Mouse (Mus musculus): ENCODE measurements around the gene Usp49. TPM values are rescaled to one million over a fixed set of nuclear protein-coding genes. Genes with fewer than 3 reads are reported as not detected.

Usp49 gene
- polyA plus RNA-seq, 1 experiment: 8.8 TPM

GRCm38 (mm10) chr17:47715037-47715436 is 84.5 kb downstream of the Usp49 start:
- no peak overlapping the region for H3K27ac ChIP-seq (ENCODE audit: insufficient read depth, low read length)
- no peak overlapping the region for H3K4me3 ChIP-seq (ENCODE audit: insufficient read depth, low read length)
- H3K4me1 ChIP-seq (ENCODE audit: control insufficient read depth, insufficient read depth, low read length): no peaks in the 10 kb centered on the region
- TF ChIP-seq CTCF (IDR thresholded peaks at IDR 0.05; ENCODE audit: borderline replicate concordance, insufficient read depth, low read length) (no peak), POLR2A (IDR thresholded peaks at IDR 0.05; ENCODE audit: low read depth, low read length) (no peak)

- no peaks in the 10 kb centered on the region for H3K4me1 ChIP-seq (ENCODE audit: control insufficient read depth, insufficient read depth, low read length)
- H3K4me3 ChIP-seq (ENCODE audit: insufficient read depth, low read length): no peak overlapping the region
- TF ChIP-seq POLR2A (IDR thresholded peaks at IDR 0.05; ENCODE audit: low read depth, low read length): no peak
- no peak for TF ChIP-seq CTCF (IDR thresholded peaks at IDR 0.05; ENCODE audit: borderline replicate concordance, insufficient read depth, low read length)
- no peak overlapping the region for H3K27ac ChIP-seq (ENCODE audit: insufficient read depth, low read length)
These were observed 90.7 kb downstream of the Usp49 start for GRCm38 (mm10) chr17:47721183-47721582.

- Histone ChIP-seq H3K4me3 (ENCODE audit: insufficient read depth, low read length) (no peak within 1 kb of the TSS), H3K4me1 (ENCODE audit: control insufficient read depth, insufficient read depth, low read length) (no peaks in the 10 kb centered on the region), H3K27ac (ENCODE audit: insufficient read depth, low read length) (no peak within 1 kb of the TSS)
- no peak for TF ChIP-seq CTCF (IDR thresholded peaks at IDR 0.05; ENCODE audit: borderline replicate concordance, insufficient read depth, low read length)
- TF ChIP-seq POLR2A (IDR thresholded peaks at IDR 0.05; ENCODE audit: low read depth, low read length): no peak
These were observed 96.1 kb downstream of the Usp49 start, which contains the start of gene Pgc for GRCm38 (mm10) chr17:47726566-47726965. Pgc (plus strand) TSS chr17:47726842.

GRCm38 (mm10) chr17:47730633-47731575 is 100.4 kb downstream of the Usp49 start:
- H3K4me3 ChIP-seq (ENCODE audit: insufficient read depth, low read length): no peak overlapping the region
- TF ChIP-seq POLR2A (IDR thresholded peaks at IDR 0.05; ENCODE audit: low read depth, low read length): no peak
- no peak for TF ChIP-seq CTCF (IDR thresholded peaks at IDR 0.05; ENCODE audit: borderline replicate concordance, insufficient read depth, low read length)
- no peaks in the 10 kb centered on the region for H3K4me1 ChIP-seq (ENCODE audit: control insufficient read depth, insufficient read depth, low read length)
- no peak overlapping the region for H3K27ac ChIP-seq (ENCODE audit: insufficient read depth, low read length)

GRCm38 (mm10) chr17:47735553-47736100 is 105.1 kb downstream of the Usp49 start:
- Histone ChIP-seq H3K27ac (ENCODE audit: insufficient read depth, low read length) (no peak overlapping the region), H3K4me1 (ENCODE audit: control insufficient read depth, insufficient read depth, low read length) (no peaks in the 10 kb centered on the region), H3K4me3 (ENCODE audit: insufficient read depth, low read length) (no peak overlapping the region)
- TF ChIP-seq POLR2A (IDR thresholded peaks at IDR 0.05; ENCODE audit: low read depth, low read length) (no peak), CTCF (IDR thresholded peaks at IDR 0.05; ENCODE audit: borderline replicate concordance, insufficient read depth, low read length) (no peak)

Other genes starting within 250 kb of the Usp49 start
- gene Guca1b, start 245.3 kb upstream of the Usp49 start, polyA plus RNA-seq (2011; ENCODE audit: insufficient read length, low read depth, missing spikeins): 0.32 TPM in 1 of 2 replicates, not detected in the other
- gene Guca1a, start 230.1 kb upstream of the Usp49 start, polyA plus RNA-seq (2011; ENCODE audit: insufficient read length, low read depth, missing spikeins): 1.6 and 3.8 TPM in 2 replicates
- 1.1 and 1.4 TPM in 2 replicates for gene AI661453, start 194.1 kb upstream of the Usp49 start, polyA plus RNA-seq (2011; ENCODE audit: insufficient read length, low read depth, missing spikeins)
- 0.82 TPM in 1 of 2 replicates, not detected in the other for gene 1700001C19Rik, start 193.3 kb upstream of the Usp49 start, polyA plus RNA-seq (2011; ENCODE audit: insufficient read length, low read depth, missing spikeins)
- 10.5 and 16.0 TPM in 2 replicates for gene Taf8, start 128.4 kb upstream of the Usp49 start, polyA plus RNA-seq (2011; ENCODE audit: insufficient read length, low read depth, missing spikeins)
- gene Ccnd3, start 125.6 kb upstream of the Usp49 start, polyA plus RNA-seq (2011; ENCODE audit: insufficient read length, low read depth, missing spikeins): 159 and 169 TPM in 2 replicates
- gene Bysl, start 19.2 kb upstream of the Usp49 start, polyA plus RNA-seq (2011; ENCODE audit: insufficient read length, low read depth, missing spikeins): 11.6 and 17.0 TPM in 2 replicates
- gene Med20, start 19.1 kb upstream of the Usp49 start, polyA plus RNA-seq (2011; ENCODE audit: insufficient read length, low read depth, missing spikeins): 27.2 and 28.9 TPM in 2 replicates
- gene Gm20517, start 19.1 kb upstream of the Usp49 start, polyA plus RNA-seq (2011; ENCODE audit: insufficient read length, low read depth, missing spikeins): 2.5 and 2.8 TPM in 2 replicates
- 150 and 175 TPM in 2 replicates for gene Tomm6, start 57.7 kb downstream of the Usp49 start, polyA plus RNA-seq (2011; ENCODE audit: insufficient read length, low read depth, missing spikeins)
- gene Frs3, start 58.3 kb downstream of the Usp49 start, polyA plus RNA-seq (2011; ENCODE audit: insufficient read length, low read depth, missing spikeins): 2.5 and 2.7 TPM in 2 replicates
- 3.0 and 3.4 TPM in 2 replicates for gene Gm21981, start 63.8 kb downstream of the Usp49 start, polyA plus RNA-seq (2011; ENCODE audit: insufficient read length, low read depth, missing spikeins)
- gene Prickle4, start 64.0 kb downstream of the Usp49 start, polyA plus RNA-seq (2011; ENCODE audit: insufficient read length, low read depth, missing spikeins): not detected in 2 replicates
- gene Pgc, start 96.2 kb downstream of the Usp49 start, polyA plus RNA-seq (2011; ENCODE audit: insufficient read length, low read depth, missing spikeins): not detected in 2 replicates
- gene Tfeb, start 106.3 kb downstream of the Usp49 start, polyA plus RNA-seq (2011; ENCODE audit: insufficient read length, low read depth, missing spikeins): 4.7 and 6.5 TPM in 2 replicates
- 8.8 and 13.7 TPM in 2 replicates for gene Mdfi, start 204.0 kb downstream of the Usp49 start, polyA plus RNA-seq (2011; ENCODE audit: insufficient read length, low read depth, missing spikeins)

Data from embryonic fibroblast, embryonic 13.5 days (primary cell).